Mouse (Mus musculus) spleen, postnatal 36 days (tissue): ENCODE data around the gene Gprc5c.
A peak's percentile ranks its signal among the peaks of the same experiment; 100 is the strongest.

ENCODE experiments used
- DNase-seq, 2 experiments: peaks; one replicate each; pipeline ENCODE4 v3.0.0; 2022; ENCODE audit warnings: low spot score in 2 of 2, mixed read lengths in 1 of 2

Gprc5c gene

GRCm38 (mm10) chr11:114868280-114868679 lies 17.3 kb downstream of the Gprc5c start:
- no peak for DNase-seq

- no peak for DNase-seq
Observed at GRCm38 (mm10) chr11:114869787-114870186, 18.8 kb downstream of the Gprc5c start.

GRCm38 (mm10) chr11:114871540-114871939 lies 20.6 kb downstream of the Gprc5c start:
- DNase-seq, result no peak

- peak; percentile 50 to 58 for DNase-seq
Observed at GRCm38 (mm10) chr11:114873022-114873817, 22.3 kb downstream of the Gprc5c start.

- DNase-seq, result no peak
Observed at GRCm38 (mm10) chr11:114874226-114875145, 23.5 kb downstream of the Gprc5c start.

- DNase-seq, result no peak
Observed at GRCm38 (mm10) chr11:114875301-114875801, 24.4 kb downstream of the Gprc5c start.

- DNase-seq, result no peak
Observed at GRCm38 (mm10) chr11:114876176-114876575, 25.2 kb downstream of the Gprc5c start.

GRCm38 (mm10) chr11:114876621-114877020 lies 25.7 kb downstream of the Gprc5c start:
- no peak for DNase-seq

GRCm38 (mm10) chr11:114877145-114877544 lies 26.2 kb downstream of the Gprc5c start:
- DNase-seq, result peak; percentile 47 to 63

GRCm38 (mm10) chr11:114879666-114880065 lies 28.7 kb downstream of the Gprc5c start:
- peak; percentile 59 to 72 for DNase-seq

GRCm38 (mm10) chr11:114880185-114880584 lies 29.2 kb downstream of the Gprc5c start:
- DNase-seq, result no peak

GRCm38 (mm10) chr11:114880589-114880988 lies 29.6 kb downstream of the Gprc5c start:
- peak; percentile 41 to 60 for DNase-seq

GRCm38 (mm10) chr11:114883251-114883789 lies 32.4 kb downstream of the Gprc5c start:
- peak; percentile 46 to 61 for DNase-seq

GRCm38 (mm10) chr11:114884380-114885100 lies 33.6 kb downstream of the Gprc5c start:
- no peak for DNase-seq

GRCm38 (mm10) chr11:114889991-114890518 lies 39.1 kb downstream of the Gprc5c start, which contains the start of gene Cd300a:
Gene Cd300a, plus strand, starts transcription at chr11:114890041.
- DNase-seq, result peak; percentile 39 to 46

- DNase-seq, result no peak
Observed at GRCm38 (mm10) chr11:114890542-114890941, 39.6 kb downstream of the Gprc5c start.

- no peak for DNase-seq
Observed at GRCm38 (mm10) chr11:114896085-114896484, 45.1 kb downstream of the Gprc5c start.

GRCm38 (mm10) chr11:114898026-114898425 lies 47.1 kb downstream of the Gprc5c start:
- peak; percentile 48 to 59 for DNase-seq

- no peak for DNase-seq
Observed at GRCm38 (mm10) chr11:114903224-114903623, 52.3 kb downstream of the Gprc5c start.

GRCm38 (mm10) chr11:114907567-114907966 lies 56.6 kb downstream of the Gprc5c start:
- DNase-seq, result peak in 1 of 2 experiments; percentile 47

GRCm38 (mm10) chr11:114908086-114908485 lies 57.1 kb downstream of the Gprc5c start:
- DNase-seq, result no peak
